Mouse (Mus musculus) 416B (cell line): ENCODE measurements around the gene Tspan4.
"Not testable (repeated sequence)": the region's sequence is repeated elsewhere in the genome, so short reads cannot be mapped to it uniquely, and the experiment has no call there.

Experiments used
- DNase-seq: peaks from one replicate; pipeline ENCODE4 v3.0.0; 2011; ENCODE audit warnings: low read depth

The Tspan4 gene

DNA sequence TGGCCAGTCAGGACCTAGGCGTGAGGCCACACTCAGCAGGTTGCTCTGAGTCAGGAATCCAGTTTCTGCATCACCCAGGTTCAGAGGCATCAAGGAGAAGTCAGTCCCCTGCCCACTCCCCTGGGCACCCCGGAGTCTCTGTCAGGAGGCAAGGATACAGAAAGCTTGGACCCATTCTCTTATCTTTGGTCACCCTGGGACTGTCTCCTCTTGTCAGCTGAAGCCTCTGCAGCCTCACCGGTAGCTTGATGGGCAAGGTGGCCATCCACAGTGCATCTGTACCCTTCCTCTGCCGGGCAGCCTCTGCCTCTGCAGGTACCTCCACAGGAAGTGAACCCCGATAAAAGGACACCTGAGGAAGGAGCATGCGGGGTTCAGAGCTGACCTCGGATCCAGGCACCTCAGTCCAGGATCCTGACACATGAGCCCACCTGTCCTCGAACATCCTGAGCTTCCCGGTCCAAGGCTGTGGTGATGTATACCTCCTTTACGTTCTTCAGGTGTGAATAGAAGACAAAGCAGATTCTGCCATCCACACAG lies 35.8 kb upstream of the Tspan4 start:
- no peak for DNase-seq

DNA sequence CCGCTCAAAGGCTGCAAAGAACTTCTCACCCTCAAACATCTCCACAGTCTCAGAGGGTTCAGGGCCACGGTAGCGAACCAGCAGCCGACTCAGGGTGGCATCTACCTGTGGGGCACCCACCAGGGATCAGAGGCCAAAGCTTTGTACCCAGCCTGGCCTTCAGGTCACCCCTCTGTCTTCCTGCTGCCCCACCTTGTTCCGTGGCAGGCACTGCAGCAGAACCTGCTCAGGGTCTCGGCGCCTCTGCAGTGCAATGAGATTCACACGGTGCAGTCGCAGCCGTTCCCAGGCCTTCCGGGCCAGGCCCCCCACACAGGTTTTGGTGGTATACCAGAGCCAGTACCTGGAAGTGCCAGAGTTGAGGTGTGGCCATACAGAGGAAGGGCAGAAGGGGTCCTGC lies 35.2 kb upstream of the Tspan4 start:
- no peak for DNase-seq

DNA sequence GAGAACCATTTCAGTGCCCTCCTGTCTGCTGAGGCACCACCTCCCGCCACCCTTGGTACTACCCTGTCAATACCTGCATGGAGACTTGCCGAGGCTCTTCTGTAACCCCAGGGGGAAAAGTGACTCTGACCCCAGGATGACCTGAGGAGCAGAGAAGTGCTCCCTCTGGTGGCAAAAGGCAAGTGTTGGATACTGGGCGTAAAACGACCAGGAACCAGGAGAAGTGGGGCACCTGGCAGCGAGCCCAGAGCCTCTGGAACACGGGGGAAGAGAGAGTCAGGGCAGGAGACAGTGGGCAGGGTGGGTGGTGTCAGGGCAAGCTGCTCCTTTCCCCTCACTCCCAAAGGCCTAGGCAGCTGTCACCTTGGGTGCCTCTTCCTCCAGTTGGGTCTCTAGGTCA lies 34.4 kb upstream of the Tspan4 start:
- peak; percentile 74 for DNase-seq

DNA sequence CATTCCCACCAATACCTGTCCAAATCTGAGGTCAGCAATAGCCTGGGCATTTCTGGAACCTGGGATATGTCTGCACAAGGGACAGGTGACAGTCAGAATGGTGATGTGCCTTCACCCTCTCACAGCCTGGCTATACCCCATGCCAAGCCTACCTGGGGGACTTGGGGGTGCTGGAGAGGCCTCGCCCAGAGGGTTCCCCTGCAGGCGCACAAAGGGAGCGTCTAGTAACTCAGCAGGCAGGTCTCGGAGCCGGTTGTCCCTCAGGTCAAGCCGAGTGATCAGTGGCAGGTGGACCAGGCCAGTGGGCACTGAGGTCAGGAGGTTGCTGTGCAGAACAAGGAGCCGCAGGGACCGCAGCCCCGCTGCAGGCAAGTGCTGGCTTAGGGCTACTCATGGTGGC lies 33.6 kb upstream of the Tspan4 start:
- no peak for DNase-seq

DNA sequence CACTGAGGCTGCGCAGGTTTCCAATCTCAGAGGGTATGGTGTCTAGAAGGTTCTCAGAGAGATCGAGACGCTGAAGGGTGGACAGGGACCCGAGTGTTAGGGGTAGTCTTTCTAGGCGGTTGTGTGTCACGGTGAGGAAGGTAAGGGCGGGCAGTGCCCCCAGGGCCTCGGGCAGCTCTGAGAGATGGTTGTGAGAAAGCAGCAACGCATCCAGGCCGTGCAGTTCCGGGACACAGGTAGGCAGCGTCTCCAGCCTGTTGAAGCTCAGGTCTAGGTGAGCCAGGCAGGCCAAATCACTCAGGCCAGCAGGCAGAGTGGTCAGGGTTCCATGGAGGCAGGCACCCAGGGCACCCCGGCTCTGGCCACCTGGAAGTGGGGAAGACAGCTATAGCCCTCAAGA lies 32.8 kb upstream of the Tspan4 start:
- DNase-seq = no peak

DNA sequence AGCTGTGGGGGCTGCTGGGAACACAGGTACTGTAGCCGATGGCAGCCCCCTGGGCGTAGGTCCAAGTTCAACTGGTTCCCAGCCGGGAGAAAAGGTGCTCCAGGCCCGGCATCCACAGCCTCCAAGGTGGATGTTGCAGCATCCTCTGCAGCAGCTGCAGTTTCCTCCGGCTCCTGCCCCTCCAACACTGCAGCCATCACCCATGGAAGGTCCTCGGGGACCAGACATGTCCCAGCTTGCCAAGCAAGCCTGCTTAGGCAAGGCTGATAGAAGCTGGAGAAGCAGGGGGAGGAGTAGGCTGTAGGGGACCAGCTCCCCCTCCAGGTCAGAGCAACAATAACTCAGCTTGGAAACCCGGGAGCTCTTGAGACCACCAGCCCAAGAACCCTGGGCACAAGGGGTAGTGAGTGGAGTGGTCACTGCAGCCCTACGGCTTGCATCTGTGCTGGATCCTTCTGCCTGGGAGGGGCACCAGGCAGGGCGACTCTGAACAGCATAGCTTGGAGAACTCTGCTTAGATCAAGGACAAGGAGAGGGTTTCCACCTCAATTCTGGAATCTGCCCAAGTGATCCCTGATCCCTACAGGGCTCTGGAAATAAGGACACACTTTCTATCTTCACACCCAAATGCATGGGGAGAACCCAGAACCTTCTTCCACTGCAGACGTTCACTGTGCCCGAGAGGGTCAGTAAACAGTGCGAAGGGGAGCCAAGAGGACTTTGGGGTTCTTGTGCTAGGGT lies 31.8 kb upstream of the Tspan4 start:
- DNase-seq = peak; percentile 86

DNA sequence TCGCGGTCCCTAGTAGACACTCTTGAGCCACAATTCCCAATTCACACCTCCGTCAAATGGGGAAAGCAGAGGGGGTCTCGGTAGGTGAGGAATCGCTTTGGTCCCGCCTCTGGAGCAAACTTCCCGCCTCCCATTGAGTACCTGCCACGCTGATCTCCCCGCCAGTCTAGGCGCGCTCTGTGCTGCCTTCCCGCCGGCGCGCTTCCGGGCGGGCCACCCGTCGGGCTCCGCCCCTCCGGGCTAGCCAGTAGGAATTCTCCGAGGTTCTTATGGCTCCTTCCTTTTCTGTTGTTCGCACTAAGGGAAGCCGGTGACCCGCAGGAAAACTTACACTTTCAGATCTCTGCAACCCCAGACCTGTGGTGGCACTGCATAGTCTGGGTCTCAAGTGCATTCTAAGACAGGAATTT lies 31.2 kb upstream of the Tspan4 start, which contains the start of gene Pidd1:
Pidd1 (minus strand) TSS at position 198 of the 410 bp plus-strand sequence.
- peak; percentile 83 for DNase-seq

DNA sequence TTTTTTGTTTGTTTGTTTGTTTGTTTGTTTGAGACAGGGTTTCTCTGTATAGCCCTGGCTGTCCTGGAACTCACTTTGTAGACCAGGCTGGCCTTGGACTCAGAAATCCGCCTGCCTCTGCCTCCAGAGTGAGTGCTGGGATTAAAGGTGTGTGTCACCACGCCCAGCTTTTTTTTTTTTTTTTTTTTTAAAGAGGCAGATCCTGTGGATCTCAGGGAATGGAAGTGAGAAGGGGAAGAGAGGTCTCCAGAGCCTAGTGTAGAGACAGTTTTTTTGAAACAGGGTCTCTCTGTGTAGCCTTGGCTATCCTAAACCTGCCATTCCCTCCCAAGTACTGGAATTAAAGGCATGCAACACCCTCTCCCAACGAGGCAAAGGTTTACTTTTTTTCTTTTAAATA lies 28.7 kb upstream of the Tspan4 start:
- DNase-seq = not testable (repeated sequence)

DNA sequence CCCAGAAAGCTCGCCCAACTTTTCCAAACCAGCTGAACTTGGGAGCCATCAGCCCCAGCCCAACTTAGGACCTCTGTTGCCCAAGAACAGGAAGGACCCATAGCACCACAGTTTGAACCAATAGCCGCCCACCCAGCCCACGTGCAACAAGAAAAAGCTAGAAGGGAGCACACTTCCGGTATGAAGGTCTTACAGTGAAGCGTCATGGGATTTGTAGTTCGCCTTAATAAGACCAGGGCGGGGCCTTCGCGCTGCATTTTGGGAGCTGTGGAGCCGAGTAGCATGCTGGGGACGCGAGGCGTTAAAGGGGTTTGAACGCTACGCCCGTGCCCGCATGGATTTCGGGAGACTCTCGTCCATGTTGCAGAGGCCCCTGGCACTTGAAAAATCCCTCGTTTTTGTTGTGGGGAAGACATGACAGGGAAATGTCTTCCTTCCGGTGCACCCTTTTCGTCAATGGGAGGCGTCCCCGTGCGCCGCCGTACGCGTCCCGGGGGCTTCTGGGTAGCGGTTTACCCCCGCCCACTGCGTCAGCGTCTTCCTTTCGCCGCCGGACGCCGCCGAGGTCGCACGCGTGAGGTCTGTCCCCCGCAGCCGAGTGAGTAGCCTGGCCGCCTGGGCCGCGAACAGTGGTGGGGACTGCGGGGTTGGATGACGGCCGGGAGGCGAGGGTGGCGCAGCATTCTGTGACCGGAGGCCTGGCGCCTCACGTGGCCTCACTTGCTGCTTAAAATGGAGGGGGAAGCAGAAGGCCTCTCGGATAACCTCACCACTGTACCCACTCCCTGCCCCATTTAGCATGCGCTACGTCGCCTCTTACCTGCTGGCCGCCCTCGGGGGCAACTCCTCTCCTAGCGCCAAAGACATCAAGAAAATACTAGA lies 27.7 kb upstream of the Tspan4 start, which contains the start of gene Rplp2:
Rplp2 (plus strand) TSS at position 261 of the 882 bp plus-strand sequence.
- DNase-seq = peak; percentile 99

DNA sequence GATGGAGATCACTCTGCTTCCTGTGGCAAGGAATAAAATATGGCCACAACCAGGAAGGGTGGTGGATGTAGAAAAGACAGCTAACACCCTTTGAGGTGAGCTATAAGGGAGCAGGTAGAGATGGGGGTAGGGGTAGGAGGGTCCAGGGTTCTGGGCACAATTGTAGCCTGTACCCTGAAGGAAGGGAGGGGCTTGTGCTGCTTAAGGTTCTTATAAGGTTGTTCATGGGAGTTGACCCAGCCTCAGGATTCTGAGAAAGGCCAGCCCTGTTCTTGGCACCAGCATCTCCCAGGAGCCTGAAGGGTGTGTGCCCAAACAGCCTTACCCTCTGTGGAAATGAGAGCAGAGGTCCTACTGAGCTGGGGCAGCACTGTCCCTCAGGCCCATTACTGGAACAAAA lies 23.1 kb upstream of the Tspan4 start:
- DNase-seq = no peak

DNA sequence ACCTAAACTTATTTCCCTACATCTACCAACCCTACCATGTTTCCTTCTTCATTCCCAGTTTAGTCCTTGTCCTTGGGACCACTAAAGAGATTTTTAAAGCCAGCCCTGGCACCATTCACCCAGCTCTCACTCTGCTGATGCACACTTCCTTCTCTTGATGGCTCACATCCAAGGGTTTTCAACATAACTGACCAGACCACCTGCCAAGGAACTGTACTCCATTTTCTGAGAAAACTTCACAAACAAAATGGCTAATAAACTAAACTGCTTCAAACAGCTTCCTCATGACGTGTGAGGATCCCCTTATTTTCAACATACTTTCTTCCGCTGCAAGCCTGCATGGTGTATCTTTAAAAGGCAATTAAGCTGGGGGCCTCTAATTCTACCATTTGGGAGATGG lies 21.4 kb upstream of the Tspan4 start:
- DNase-seq = peak; percentile 54

DNA sequence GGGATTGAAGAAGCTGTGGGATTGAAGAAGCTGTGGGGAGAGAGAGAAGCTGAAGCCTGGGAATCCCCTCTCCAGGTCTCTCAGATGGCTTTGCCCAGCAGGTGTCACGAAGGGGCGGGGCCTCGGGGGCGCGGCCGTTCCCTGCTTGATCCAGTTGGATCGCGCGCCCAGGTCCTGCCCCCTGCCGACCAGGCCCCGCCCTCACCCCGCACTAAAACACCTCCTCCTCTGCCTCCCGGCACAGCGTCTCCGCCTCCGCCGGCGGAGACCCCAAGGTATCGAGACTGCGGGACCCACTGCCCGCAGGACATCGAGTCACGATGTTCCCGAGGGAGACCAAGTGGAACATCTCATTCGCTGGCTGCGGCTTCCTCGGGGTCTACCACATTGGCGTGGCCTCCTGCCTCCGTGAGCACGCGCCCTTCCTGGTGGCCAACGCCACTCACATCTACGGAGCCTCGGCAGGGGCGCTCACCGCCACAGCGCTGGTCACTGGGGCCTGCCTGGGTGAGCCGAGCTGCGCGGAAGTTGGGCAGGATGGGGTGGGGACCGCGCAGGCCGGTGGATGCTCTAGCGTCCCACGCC lies 20.0 kb upstream of the Tspan4 start, which contains the start of gene Pnpla2:
Pnpla2 (plus strand) TSS at position 232 of the 585 bp plus-strand sequence.
- peak; percentile 93 for DNase-seq

DNA sequence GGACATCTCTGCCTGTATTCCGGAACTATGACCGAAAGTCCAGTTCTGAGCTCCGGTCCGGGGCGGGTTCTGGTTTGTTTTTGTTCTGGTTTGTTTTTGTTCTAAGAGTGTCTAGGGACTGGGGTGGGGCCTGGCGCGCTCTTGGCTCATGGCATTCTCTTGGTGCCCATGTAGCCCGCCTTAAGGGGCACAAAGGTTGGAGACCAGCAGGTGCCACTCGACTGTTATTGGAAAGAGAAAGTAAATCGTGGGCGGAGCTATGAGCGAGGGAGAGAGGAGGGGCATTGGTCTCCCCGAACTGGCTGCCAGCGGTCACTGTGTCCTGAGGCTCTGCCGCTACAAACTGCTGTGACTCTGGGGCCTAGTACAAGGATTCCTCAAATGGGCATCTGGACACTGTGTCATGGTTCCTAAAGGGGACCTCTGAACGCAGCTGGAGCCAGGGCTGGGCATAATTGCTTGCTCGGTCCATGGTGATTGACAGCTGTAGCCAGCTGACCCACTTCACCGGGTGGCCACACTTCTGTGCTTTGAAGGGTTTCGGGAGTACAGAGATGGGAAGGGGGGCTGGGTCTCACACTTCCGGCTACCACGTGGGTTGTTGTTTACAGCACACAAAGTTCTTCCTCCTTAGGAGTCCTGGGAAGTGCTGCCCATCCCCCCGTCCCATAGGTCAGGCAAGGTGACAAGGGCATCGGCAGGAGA lies 19.3 kb upstream of the Tspan4 start:
- DNase-seq = peak; percentile 83

DNA sequence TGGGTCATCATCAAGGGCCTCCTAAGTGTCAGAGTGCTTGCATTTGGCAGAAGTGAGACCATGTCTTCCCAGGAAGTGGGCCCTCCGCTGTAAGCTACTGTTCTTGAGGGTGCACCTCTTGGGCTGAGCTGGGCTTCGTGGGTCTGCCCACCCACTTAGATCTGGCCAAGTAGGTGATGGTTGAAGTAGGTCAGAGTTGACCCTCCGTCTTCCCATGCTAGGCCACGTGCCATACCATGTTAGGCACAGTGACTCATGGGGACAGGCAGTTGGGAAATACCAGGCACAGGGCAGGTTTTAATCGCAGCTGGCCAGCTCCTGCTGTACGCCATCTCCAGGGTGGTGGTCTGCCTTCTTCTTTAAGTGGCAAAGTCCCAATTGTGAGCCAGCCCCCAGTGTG lies 18.3 kb upstream of the Tspan4 start:
- DNase-seq = peak; percentile 64

DNA sequence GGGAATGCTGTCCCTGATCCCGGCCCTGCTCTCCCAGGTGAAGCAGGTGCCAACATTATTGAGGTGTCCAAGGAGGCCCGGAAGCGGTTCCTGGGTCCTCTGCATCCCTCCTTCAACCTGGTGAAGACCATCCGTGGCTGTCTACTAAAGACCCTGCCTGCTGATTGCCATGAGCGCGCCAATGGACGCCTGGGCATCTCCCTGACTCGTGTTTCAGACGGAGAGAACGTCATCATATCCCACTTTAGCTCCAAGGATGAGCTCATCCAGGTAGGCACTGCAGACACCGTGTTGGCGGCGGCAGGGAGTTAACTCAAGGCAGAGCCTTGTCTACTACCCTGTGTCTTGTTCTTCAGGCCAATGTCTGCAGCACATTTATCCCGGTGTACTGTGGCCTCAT lies 17.8 kb upstream of the Tspan4 start:
- DNase-seq = no peak

DNA sequence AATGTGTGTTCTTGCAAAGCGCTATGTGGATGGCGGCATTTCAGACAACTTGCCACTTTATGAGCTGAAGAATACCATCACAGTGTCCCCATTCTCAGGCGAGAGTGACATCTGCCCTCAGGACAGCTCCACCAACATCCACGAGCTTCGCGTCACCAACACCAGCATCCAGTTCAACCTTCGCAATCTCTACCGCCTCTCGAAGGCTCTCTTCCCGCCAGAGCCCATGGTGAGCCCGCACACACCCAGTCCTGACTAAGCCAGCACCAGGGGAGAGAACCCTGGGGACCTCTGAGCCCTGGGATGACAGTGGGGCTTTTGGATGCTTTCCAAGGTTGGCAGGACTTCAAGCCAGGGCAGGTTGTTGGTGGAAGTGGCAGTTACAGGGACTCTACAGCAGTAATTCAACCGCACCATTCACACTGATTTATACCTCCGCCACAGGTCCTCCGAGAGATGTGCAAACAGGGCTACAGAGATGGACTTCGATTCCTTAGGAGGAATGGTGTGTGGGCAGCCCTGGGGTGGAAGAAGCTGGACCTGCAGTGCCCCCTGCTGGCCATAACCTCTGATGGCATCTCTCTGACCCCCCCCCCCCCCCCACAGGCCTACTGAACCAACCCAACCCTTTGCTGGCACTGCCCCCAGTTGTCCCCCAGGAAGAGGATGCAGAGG lies 16.9 kb upstream of the Tspan4 start:
- peak; percentile 61 for DNase-seq

DNA sequence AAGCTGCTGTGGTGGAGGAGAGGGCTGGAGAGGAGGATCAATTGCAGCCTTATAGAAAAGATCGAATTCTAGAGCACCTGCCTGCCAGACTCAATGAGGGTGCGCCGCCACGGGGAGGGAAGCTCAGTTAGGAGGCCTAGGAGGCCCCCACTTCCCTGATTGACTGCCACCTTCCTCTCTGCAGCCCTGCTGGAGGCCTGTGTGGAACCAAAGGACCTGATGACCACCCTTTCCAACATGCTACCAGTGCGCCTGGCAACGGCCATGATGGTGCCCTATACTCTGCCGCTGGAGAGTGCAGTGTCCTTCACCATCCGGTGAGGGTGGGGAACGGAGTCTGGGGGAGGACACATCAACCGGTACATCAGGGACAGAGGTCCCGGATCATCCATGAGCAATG lies 16.4 kb upstream of the Tspan4 start:
- no peak for DNase-seq

DNA sequence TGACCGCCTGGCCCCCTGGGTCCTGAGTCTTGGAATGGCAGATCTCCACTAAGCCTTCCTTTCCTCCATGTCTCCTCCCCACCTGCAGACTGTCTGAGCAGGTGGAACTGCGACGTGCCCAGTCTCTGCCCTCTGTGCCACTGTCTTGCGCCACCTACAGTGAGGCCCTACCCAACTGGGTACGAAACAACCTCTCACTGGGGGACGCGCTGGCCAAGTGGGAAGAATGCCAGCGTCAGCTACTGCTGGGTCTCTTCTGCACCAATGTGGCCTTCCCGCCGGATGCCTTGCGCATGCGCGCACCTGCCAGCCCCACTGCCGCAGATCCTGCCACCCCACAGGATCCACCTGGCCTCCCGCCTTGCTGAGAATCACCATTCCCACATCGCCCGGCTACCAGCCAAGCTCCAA lies 15.7 kb upstream of the Tspan4 start:
- DNase-seq = no peak

DNA sequence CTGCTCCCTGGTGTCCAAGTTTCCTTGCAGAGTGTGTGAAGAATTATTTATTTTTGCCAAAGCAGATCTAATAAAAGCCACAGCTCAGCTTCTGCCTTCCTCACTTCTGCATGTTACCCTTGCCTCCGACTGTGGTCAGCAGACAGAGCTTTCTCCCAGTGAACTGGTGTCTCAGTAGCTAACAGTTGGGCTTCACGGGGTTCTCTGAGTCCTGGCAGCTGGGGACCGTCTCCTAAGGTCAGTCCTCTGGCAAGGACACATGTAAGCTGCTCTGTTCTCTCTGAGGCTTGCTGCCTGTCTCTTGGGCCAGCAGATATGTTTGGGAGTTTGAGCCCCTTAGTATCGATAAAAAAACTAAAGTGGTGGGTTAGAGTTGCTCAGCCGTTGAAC lies 15.0 kb upstream of the Tspan4 start:
- DNase-seq = no peak

DNA sequence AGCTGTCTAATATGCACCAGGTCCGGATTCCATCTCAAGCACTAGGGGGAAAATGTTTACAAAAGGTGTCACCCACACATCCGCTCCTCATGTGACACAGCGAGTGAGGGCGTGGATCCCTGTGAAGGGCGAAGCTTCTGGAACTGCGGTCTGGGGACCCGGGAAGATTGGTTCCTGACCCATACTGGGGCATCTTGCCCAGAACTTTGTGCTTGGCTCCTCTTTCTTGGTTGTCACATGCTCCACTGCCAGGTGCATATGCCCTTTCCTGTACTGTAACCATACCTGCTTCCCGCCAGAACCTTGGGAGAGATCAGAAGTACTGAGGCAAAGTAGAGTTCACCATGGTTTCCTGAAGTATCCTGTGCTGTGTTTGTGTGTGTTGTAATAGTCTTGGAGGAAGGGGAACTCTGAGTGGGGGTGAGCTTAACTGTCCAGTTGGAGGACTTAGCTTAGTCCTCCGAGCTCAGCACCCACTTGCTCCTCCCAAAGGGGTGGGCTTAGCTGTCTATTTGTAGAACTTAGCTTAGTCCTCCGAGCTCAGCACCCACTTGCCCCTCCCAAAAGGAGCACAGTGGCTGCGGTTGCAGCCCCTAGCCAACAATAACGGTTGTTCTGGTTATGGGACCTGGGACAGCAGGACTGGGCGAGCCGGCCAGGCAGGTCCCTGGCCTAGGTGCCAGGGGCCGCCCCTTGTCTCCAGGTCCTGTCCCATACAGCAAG lies 14.5 kb upstream of the Tspan4 start, which contains the start of gene Cracr2b:
Cracr2b (plus strand) TSS at position 704 of the 723 bp plus-strand sequence.
- DNase-seq = no peak
